Mouse (Mus musculus) B cell, adult 2 months (primary cell): ENCODE results near the gene Dnajc21.
"Not testable (repeated sequence)": the region's sequence is repeated elsewhere in the genome, so short reads cannot be mapped to it uniquely, and the experiment has no call there.

ENCODE experiments used
- DNase-seq, 2 experiments: peaks; one replicate each; pipeline ENCODE4 v3.0.0; 2022

Gene Dnajc21

GRCm38 (mm10) chr15:10470151-10470831 is at the start of gene Dnajc21:
Dnajc21 (minus strand) TSS chr15:10470516.
- peak; percentile 88 to 90 for DNase-seq

DNA sequence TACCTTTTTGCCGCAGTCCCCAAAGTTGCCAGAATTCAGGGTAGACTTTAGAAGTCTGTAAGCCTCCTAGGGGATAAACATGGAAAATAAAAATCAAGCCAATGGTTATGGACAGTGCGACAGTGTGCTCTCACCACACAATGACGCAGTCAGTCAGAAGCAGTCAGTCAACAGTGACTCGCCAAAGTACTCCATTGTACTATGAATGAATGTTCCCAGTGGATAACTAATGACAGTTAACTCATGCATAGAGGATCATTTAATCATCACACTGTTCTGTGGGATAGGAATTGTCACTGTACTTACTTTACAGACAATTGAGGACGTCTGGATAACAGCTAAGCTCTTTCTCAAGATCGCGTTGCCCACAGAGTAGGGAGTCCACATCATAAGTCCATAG is 44.9 kb upstream of the Dnajc21 start:
- DNase-seq: no peak

GRCm38 (mm10) chr15:10506099-10506498 is 35.8 kb upstream of the Dnajc21 start:
- DNase-seq: no peak

- peak; percentile 11 to 15 for DNase-seq
Observed at GRCm38 (mm10) chr15:10500838-10501719, 30.8 kb upstream of the Dnajc21 start.

DNA sequence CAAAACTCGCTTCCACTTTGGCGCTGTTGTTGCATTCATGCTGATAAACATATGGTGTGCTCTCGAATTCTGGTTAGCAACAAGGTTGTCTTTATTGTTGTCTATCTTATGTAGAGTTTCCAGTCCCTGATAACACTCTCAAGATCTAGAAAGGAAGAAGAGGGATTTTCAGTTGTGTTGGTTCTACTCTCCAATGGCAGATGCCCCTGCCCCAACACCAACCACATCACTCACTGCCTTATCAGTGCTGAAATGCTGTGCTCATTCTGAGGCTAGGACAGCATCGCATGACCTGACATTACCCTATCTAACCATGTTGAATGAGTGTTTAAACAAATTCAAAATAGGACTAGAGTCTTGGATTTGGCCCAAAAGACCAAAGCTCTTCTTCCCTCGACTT is 29.7 kb upstream of the Dnajc21 start:
- DNase-seq: no peak

DNA sequence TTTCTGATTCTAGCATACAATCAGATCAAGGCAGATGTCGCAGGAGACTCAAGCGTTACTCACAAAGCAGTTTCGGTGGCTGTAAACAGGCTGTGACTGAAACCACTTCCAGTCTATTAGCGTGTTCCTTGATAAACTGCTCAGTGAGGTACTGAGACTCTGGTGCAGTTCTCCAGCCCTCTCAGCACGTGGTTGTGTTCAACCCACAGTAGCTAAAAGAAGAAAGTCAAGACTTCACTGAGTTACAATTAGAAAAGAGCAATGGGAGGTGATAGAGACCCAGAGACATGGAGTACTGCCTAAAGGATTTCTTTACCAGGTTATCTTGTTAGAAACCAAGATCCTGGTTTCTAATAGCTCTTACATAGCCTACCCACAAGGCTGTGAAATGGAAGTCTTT is 29.3 kb upstream of the Dnajc21 start:
- DNase-seq: no peak

DNA sequence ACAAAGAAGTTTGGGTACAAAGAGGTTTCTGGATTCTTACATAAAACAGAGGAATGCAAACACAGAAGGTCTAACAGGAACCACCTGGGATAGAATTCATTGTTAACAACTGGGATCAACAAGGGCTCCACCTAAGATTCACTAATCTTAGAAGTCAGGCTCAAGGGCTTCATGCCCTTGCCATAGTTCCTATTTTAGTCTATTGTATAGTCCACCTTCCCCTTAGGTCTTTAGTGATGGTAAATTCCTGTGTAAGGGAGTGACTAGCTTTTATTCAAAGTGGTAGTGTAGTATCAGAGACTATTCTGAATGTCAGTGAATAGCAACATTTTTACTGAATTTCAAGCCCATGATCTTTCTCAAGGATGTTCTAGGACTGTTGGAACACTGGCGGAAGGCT is 26.4 kb upstream of the Dnajc21 start:
- DNase-seq: not testable (repeated sequence)

GRCm38 (mm10) chr15:10495944-10496343 is 25.6 kb upstream of the Dnajc21 start:
- no peak for DNase-seq

DNA sequence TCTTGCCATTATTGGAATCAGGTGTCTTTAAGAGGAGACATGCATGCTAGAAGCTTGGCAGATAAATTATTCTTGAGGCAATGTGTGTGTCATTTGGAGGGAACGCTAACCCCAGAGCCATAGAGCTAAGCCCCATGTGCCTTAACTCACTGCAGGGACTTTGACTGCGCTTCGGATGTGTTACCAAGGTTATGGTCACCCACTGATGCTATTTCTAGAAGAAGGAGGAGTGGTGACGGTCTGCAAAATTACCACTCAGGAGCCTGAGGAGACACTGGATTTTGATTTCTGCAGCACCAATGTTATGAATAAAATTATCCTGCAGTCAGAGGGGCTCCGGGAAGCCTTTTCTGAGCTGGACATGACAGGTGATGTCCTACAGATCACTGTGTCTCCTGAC is 19.8 kb upstream of the Dnajc21 start:
- DNase-seq: no peak

GRCm38 (mm10) chr15:10487246-10487645 is 16.9 kb upstream of the Dnajc21 start:
- no peak for DNase-seq

GRCm38 (mm10) chr15:10486365-10486839 is 16.1 kb upstream of the Dnajc21 start:
- no peak for DNase-seq

GRCm38 (mm10) chr15:10485484-10486364 is 15.4 kb upstream of the Dnajc21 start, which contains the start of the genes Brix1 and Rad1:
Brix1 (minus strand) TSS chr15:10485947.
Rad1 (plus strand) TSS chr15:10486018.
- DNase-seq: peak; percentile 94 to 95

DNA sequence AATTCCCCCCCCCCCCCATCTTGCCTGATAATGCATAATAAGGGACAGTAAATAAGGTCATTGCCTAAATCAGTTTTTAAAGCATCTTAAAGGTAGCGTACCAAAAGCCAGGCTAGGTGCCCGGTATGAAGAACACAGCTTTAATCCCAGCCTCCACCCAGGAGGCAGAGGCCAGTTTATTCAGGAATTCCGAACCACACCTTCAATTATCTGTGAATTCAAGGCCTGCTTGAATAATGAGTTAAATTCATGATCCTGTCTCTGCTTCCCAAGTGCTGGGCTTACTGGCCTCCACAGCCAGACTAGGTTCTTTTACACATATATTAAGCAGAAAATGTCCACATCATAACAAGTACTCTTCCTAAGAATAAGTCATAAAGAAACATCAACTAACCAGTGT is 625 bp upstream of the Dnajc21 start:
- DNase-seq: no peak

GRCm38 (mm10) chr15:10469641-10470150 is 620 bp downstream of the Dnajc21 start:
- DNase-seq: no peak

- no peak for DNase-seq
Observed at GRCm38 (mm10) chr15:10468761-10469160, 1.6 kb downstream of the Dnajc21 start.

- DNase-seq: no peak
Observed at GRCm38 (mm10) chr15:10464678-10465077, 5.6 kb downstream of the Dnajc21 start.

DNA sequence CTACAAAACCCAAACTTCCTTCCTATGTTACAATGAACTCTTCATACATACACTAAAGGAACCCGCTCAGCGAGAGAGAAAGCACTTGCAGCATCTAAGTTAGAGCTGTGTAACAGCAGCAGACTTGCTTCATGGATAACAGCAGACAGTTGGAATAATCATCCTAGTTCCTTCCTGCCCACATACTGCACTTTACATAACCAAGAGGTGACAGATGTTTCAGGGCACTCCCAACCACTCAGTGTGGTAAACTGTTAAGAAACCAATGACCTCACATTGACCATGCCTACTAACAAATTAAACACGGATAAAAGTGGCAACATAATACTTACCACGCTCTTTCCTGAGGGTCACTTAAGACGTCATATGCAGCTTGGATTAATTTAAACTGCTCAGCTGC is 6.8 kb downstream of the Dnajc21 start:
- DNase-seq: no peak

DNA sequence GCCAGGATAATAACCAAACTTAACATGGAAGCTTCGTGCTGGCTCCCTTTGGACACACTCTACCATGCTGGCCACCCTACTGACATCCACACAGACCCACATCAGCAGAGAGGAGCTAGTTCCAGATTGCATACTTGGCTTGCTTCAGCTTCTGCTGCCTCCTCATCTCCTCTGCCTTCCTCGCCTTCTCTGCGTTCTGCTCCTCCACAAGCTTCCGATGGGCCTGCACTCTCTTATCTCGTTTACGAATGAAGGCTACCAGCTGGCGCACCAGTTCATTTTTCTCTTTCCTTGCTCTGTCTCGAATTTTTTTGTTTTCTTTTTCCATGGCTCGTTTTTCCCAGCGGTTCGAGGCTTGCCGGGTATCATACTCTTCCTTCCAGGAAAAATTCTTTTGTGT is 9.3 kb downstream of the Dnajc21 start:
- DNase-seq: no peak

DNA sequence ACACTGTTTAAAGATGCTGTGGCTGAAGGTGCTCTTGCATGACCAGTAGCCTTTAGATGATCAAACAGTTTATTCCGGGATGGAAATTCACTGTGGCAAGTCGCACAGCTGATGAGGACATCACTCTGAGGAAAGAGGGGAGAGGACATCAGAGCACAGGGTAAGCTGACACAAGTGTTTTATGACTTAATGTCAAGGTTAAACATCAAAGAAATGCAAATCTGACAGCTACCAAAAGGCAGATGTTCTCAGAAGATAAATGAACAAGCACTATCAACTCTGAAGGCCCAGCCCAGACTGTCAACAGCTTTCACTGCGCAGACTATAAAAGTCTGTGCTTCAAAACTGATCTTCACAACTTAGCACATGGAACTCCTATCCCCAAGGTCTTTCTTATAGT is 23.2 kb downstream of the Dnajc21 start:
- DNase-seq: no peak

GRCm38 (mm10) chr15:10442275-10442674 is 28.0 kb downstream of the Dnajc21 start:
- no peak for DNase-seq

GRCm38 (mm10) chr15:10441493-10441892 is 28.8 kb downstream of the Dnajc21 start:
- no peak for DNase-seq

DNA sequence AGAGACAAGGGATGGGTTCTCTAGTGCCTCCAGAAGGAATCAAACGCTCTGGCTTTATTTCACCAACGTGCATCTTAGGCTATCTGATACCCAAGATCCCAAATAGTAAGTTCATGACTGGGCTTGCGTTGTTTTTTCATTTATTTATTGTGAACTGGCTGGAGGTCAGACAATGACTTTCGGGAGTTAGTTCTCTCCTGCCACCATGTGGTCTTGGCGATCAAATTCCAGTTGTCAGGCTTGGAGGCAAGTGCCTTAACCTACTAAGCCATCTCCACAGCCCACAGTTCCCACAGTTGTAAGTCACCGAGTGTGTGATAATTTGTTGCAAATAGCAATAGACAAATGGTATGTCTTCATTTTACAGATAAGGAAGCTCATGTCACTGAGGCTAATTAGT is 30.4 kb downstream of the Dnajc21 start:
- DNase-seq: no peak

GRCm38 (mm10) chr15:10436893-10437292 is 33.4 kb downstream of the Dnajc21 start:
- no peak for DNase-seq
